ENCODE assay signal across 8 mouse cellular contexts in the genomic region with DNA sequence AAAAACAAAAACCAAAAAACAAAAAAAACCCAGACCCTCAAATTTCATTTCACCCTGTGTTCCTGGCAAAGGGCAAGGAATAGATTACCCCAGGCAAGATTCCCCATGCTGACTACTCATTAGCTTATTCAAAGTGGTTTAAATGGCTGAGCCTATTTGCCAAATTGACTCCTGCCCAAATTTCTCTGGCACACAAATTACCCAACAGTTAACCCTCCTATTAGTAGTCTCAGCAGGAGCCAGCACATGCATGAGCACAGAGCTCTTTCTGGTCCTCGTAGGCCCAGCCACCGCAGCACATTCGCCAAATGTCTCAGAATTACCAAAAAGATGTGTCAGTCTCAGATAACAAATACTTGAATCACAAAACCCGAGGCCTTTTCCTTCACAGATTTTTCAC.
DNase-seq lines count a peak whose midpoint lies in the region; ATAC-seq and TF ChIP-seq lines count a peak whose summit lies in the region.

No protein-coding gene starts in this region.

- H3K27me3 ChIP-seq in kidney, embryonic 15.5 days: no peaks in the 10 kb centered on the region

- H3K4me3 ChIP-seq in layer of hippocampus, adult 2 months: peak overlapping the region; percentile 9; the same call in 1 of the 2 replicates
- H3K4me3 ChIP-seq in kidney, embryonic 15.5 days (replicated peaks): no peak overlapping the region

- no peak overlapping the region for H3K4me2 ChIP-seq in kidney, embryonic 15.5 days

- ATAC-seq in kidney, embryonic 15.5 days (replicated peaks; ENCODE audit: low FRiP score): no peak

- no peak overlapping the region for H3K9ac ChIP-seq in kidney, embryonic 15.5 days

- H3K27ac ChIP-seq in layer of hippocampus, adult 2 months: peak overlapping the region; percentile 92
- no peak overlapping the region for H3K27ac ChIP-seq in kidney, embryonic 15.5 days

- DNase-seq in adrenal gland, postnatal 36 days: peak; percentile 37 to 43
- DNase-seq in adrenal gland, adult 18-20 months (ENCODE audit: low spot score in 2 of 2): no peak
- DNase-seq in right cerebral cortex, adult 18-20 months: peak; percentile 55
- DNase-seq in right cerebral cortex, postnatal 25 days: no peak
- peak; percentile 70 to 84 for DNase-seq in layer of hippocampus, adult 2 months (ENCODE audit: low spot score in 2 of 2)
- DNase-seq in adipocyte (ENCODE audit: low spot score): no peak
- DNase-seq in thymus, postnatal 25 days: no peak

- TF ChIP-seq CTCF in layer of hippocampus, adult 2 months (conservative IDR thresholded peaks at IDR 0.05): no peak

- H3K36me3 ChIP-seq in kidney, embryonic 15.5 days: no peaks in the 10 kb centered on the region

- no peaks in the 10 kb centered on the region for H3K4me1 ChIP-seq in kidney, embryonic 15.5 days

- H3K9me3 ChIP-seq in kidney, embryonic 15.5 days (replicated peaks): no peaks in the 10 kb centered on the region

- 56% methylated on average over 4 of the region's 4 CpGs for WGBS in kidney, embryonic 15.5 days

Comparison
In these comparisons a context has a peak if more than half of its experiments do, and no peak if none do; other contexts are left out.
1. DNase-seq: peak in adrenal gland, postnatal 36 days (2 of 2), right cerebral cortex, adult 18-20 months (single experiment) and layer of hippocampus, adult 2 months (2 of 2); none in adrenal gland, adult 18-20 months (0 of 2), right cerebral cortex, postnatal 25 days (single experiment), adipocyte (single experiment) and thymus, postnatal 25 days (single experiment).